Mouse (Mus musculus) spleen, adult 12 weeks (tissue): Measurements from ENCODE around the gene Aff4.
"Not testable (repeated sequence)": the region's sequence is repeated elsewhere in the genome, so short reads cannot be mapped to it uniquely, and the experiment has no call there.

Experiments used
- DNase-seq: peaks from one replicate; pipeline ENCODE4 v3.0.0; 2022; ENCODE audit warnings: low spot score

The Aff4 gene

GRCm38 (mm10) chr11:53337684-53338083, 12.9 kb upstream of the Aff4 start:
- DNase-seq, result no peak

- DNase-seq, result not testable (repeated sequence)
These were observed 9.6 kb upstream of the Aff4 start for GRCm38 (mm10) chr11:53341019-53341418.

GRCm38 (mm10) chr11:53342711-53343110, 7.9 kb upstream of the Aff4 start:
- DNase-seq, result no peak

GRCm38 (mm10) chr11:53345328-53345727, 5.3 kb upstream of the Aff4 start:
- DNase-seq, result no peak

GRCm38 (mm10) chr11:53345738-53346137, 4.9 kb upstream of the Aff4 start:
- DNase-seq, result no peak

- DNase-seq, result peak; percentile 36
These were observed 750 bp downstream of the Aff4 start for GRCm38 (mm10) chr11:53351224-53351942.

GRCm38 (mm10) chr11:53351943-53352590, 1.4 kb downstream of the Aff4 start:
- no peak for DNase-seq

GRCm38 (mm10) chr11:53358504-53359155, 8.0 kb downstream of the Aff4 start:
- no peak for DNase-seq

- DNase-seq, result no peak
These were observed 16.4 kb downstream of the Aff4 start for GRCm38 (mm10) chr11:53367032-53367431.

- DNase-seq, result no peak
These were observed 28.3 kb downstream of the Aff4 start for GRCm38 (mm10) chr11:53378918-53379317.

- no peak for DNase-seq
These were observed 33.3 kb downstream of the Aff4 start for GRCm38 (mm10) chr11:53383758-53384428.

GRCm38 (mm10) chr11:53393856-53394255, 43.2 kb downstream of the Aff4 start:
- no peak for DNase-seq

- DNase-seq, result no peak
These were observed 53.0 kb downstream of the Aff4 start for GRCm38 (mm10) chr11:53403638-53404037.

GRCm38 (mm10) chr11:53411738-53412137, 61.1 kb downstream of the Aff4 start:
- DNase-seq, result no peak

- no peak for DNase-seq
These were observed 63.2 kb downstream of the Aff4 start for GRCm38 (mm10) chr11:53413871-53414270.

- no peak for DNase-seq
These were observed 67.4 kb downstream of the Aff4 start for GRCm38 (mm10) chr11:53418048-53418447.

- DNase-seq, result no peak
These were observed 72.4 kb downstream of the Aff4 start, which contains the start of gene Leap2 for GRCm38 (mm10) chr11:53423036-53423435. Gene Leap2, minus strand, starts transcription at chr11:53423170.

GRCm38 (mm10) chr11:53424826-53425225, 74.2 kb downstream of the Aff4 start:
- DNase-seq, result no peak

GRCm38 (mm10) chr11:53425251-53425650, 74.6 kb downstream of the Aff4 start:
- DNase-seq, result no peak

GRCm38 (mm10) chr11:53425711-53426255, 75.2 kb downstream of the Aff4 start:
- no peak for DNase-seq

GRCm38 (mm10) chr11:53426914-53427313, 76.3 kb downstream of the Aff4 start:
- not testable (repeated sequence) for DNase-seq
